Comparison of ENCODE assay signal across 22 mouse cellular contexts in genomic region chr19:43968436-43969026, GRCm38 (mm10). TPM values are rescaled to one million over a fixed set of nuclear protein-coding genes. Genes with fewer than 3 reads are reported as not detected.
"Had no signal": no experiment of that assay in that cellular context is flagged by ENCODE, and none has a peak within 500 bp of the region (broad histone marks: within the 10 kb centered on the region; RNA-seq: fewer than 3 reads in every experiment).

No protein-coding gene starts in this region.

- ATAC-seq: intestine, postnatal 0 days; liver, postnatal 0 days; midbrain, embryonic 15.5 days had no signal

- H3K4me1 ChIP-seq: limb, embryonic 12.5 days; midbrain, embryonic 15.5 days; neural tube, embryonic 13.5 days had no signal

- DNase-seq: kidney, postnatal 14 days; left cerebral cortex, postnatal 4 days; liver, postnatal 0 days; lung, embryonic 14.5 days; lung, postnatal 14 days; lung, postnatal 4 days; right cerebral cortex, adult 18-20 months; right cerebral cortex, postnatal 14 days; right cerebral cortex, postnatal 4 days; thymus, adult 2 months; thymus, postnatal 14 days; thymus, postnatal 4 days had no signal

- H3K9me3 ChIP-seq: limb, embryonic 12.5 days; limb, embryonic 15.5 days; midbrain, embryonic 12.5 days; midbrain, embryonic 15.5 days; neural tube, embryonic 13.5 days had no signal

- H3K36me3 ChIP-seq: limb, embryonic 12.5 days; limb, embryonic 15.5 days; midbrain, embryonic 12.5 days; midbrain, embryonic 15.5 days; neural tube, embryonic 13.5 days had no signal

- H3K9ac ChIP-seq: limb, embryonic 12.5 days; limb, embryonic 15.5 days; liver, embryonic 14.5 days; liver, postnatal 0 days; lung, embryonic 14.5 days; midbrain, embryonic 12.5 days; midbrain, embryonic 15.5 days; neural tube, embryonic 13.5 days had no signal

- H3K4me3 ChIP-seq: limb, embryonic 12.5 days; limb, embryonic 15.5 days; midbrain, embryonic 12.5 days; midbrain, embryonic 15.5 days; myocyte; neural tube, embryonic 13.5 days had no signal

- H3K27ac ChIP-seq: limb, embryonic 12.5 days; limb, embryonic 15.5 days; liver, embryonic 14.5 days; midbrain, embryonic 12.5 days; midbrain, embryonic 15.5 days; neural tube, embryonic 13.5 days; stomach, postnatal 0 days had no signal

- H3K27me3 ChIP-seq: limb, embryonic 12.5 days; limb, embryonic 15.5 days; midbrain, embryonic 15.5 days; neural tube, embryonic 13.5 days had no signal

- H3K4me2 ChIP-seq: limb, embryonic 12.5 days; limb, embryonic 15.5 days; liver, embryonic 11.5 days; lung, embryonic 14.5 days; midbrain, embryonic 12.5 days; midbrain, embryonic 15.5 days; neural tube, embryonic 13.5 days had no signal

RNA-seq across cellular contexts. Expression of gene Cpn1, which starts 17.8 kb away (rescaled TPM):
- polyA plus RNA-seq: myocyte had no signal
